Mouse (Mus musculus): ENCODE measurements around the gene Myd88. TPM values are rescaled to one million over a fixed set of nuclear protein-coding genes. Genes with fewer than 3 reads are reported as not detected.

Myd88 gene
- polyA plus RNA-seq, 1 experiment: 16.0 TPM

DNA sequence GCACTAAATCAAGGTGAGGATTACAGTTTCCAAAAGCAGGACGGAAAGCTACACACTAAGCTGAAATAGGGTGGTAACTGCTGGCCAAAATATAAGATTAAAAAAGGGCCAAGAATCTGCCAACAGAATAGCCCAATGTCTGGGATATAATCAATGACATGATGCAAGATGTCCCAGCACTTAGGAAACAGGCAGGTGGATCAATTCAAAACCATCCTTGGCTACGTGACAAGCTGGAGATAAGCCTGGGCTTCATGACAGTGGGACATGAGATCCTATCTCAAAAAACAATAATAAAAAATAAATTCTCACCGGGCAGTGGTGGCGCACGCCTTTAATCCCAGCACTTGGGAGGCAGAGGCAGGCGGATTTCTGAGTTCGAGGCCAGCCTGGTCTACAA, 35.3 kb downstream of the Myd88 start:
- Histone ChIP-seq H3K36me3 (ENCODE audit: control insufficient read depth, insufficient read depth) (peaks cover 12% of the 10 kb centered on the region), H3K4me3 (no peak overlapping the region), H3K79me2 (ENCODE audit: control insufficient read depth, insufficient read depth) (peaks cover 32% of the 10 kb centered on the region), H3K4me2 (ENCODE audit: low read depth) (no peak overlapping the region), H3ac (ENCODE audit: control insufficient read depth, insufficient read length) (no peak overlapping the region), H3K27me3 (ENCODE audit: control insufficient read depth, insufficient read depth, insufficient read length) (no peaks in the 10 kb centered on the region)
- no peak for TF ChIP-seq REST (IDR thresholded peaks at IDR 0.05; ENCODE audit: insufficient read depth, insufficient read length)
- no peak for TF ChIP-seq MYOG (IDR thresholded peaks at IDR 0.05; ENCODE audit: control insufficient read depth in 1 of 3, insufficient read depth in 1 of 3, insufficient read length in 2 of 3, low read depth in 2 of 3)
- no peak for TF ChIP-seq MYOD1 (IDR thresholded peaks at IDR 0.05; ENCODE audit: control insufficient read depth in 1 of 3, insufficient read length in 2 of 3, low read depth in 2 of 3)
- no peak for TF ChIP-seq USF1 (IDR thresholded peaks at IDR 0.05; ENCODE audit: low read depth)
- no peak for TF ChIP-seq SRF (IDR thresholded peaks at IDR 0.05; ENCODE audit: control insufficient read depth, insufficient read length, low read depth)
- no peak for TF ChIP-seq POLR2A (IDR thresholded peaks at IDR 0.05; ENCODE audit: insufficient read length, low read depth)
- no peak for TF ChIP-seq CEBPB (IDR thresholded peaks at IDR 0.05; ENCODE audit: insufficient read depth, poor library complexity, severe bottlenecking)
- no peak for TF ChIP-seq POLR2AphosphoS2 (IDR thresholded peaks at IDR 0.05; ENCODE audit: insufficient read length, low read depth)
- no peak for TF ChIP-seq MAX (IDR thresholded peaks at IDR 0.05; ENCODE audit: low read depth)
- no peak for TF ChIP-seq TCF3 (IDR thresholded peaks at IDR 0.05; ENCODE audit: insufficient read length, low read depth)
- TF ChIP-seq E2F4 (IDR thresholded peaks at IDR 0.05; ENCODE audit: insufficient read depth): no peak
- no peak for TF ChIP-seq TCF12 (IDR thresholded peaks at IDR 0.05; ENCODE audit: insufficient read depth, poor library complexity, severe bottlenecking)

- H3K4me3 ChIP-seq: no peak overlapping the region
- TF ChIP-seq USF1 (IDR thresholded peaks at IDR 0.05; ENCODE audit: low read depth) (no peak), MYOG (IDR thresholded peaks at IDR 0.05; ENCODE audit: control insufficient read depth in 1 of 3, insufficient read depth in 1 of 3, insufficient read length in 2 of 3, low read depth in 2 of 3) (no peak), POLR2AphosphoS2 (IDR thresholded peaks at IDR 0.05; ENCODE audit: insufficient read length, low read depth) (no peak), MYOD1 (IDR thresholded peaks at IDR 0.05; ENCODE audit: control insufficient read depth in 1 of 3, insufficient read length in 2 of 3, low read depth in 2 of 3) (no peak), POLR2A (IDR thresholded peaks at IDR 0.05; ENCODE audit: insufficient read length, low read depth) (no peak), TCF12 (IDR thresholded peaks at IDR 0.05; ENCODE audit: insufficient read depth, poor library complexity, severe bottlenecking) (no peak), SRF (IDR thresholded peaks at IDR 0.05; ENCODE audit: control insufficient read depth, insufficient read length, low read depth) (no peak), E2F4 (IDR thresholded peaks at IDR 0.05; ENCODE audit: insufficient read depth) (no peak), MAX (IDR thresholded peaks at IDR 0.05; ENCODE audit: low read depth) (no peak), REST (IDR thresholded peaks at IDR 0.05; ENCODE audit: insufficient read depth, insufficient read length) (no peak), TCF3 (IDR thresholded peaks at IDR 0.05; ENCODE audit: insufficient read length, low read depth) (no peak), CEBPB (IDR thresholded peaks at IDR 0.05; ENCODE audit: insufficient read depth, poor library complexity, severe bottlenecking) (no peak)
- no peak overlapping the region for H3K4me2 ChIP-seq (ENCODE audit: low read depth)
- H3K36me3 ChIP-seq (ENCODE audit: control insufficient read depth, insufficient read depth): peaks cover 9% of the 10 kb centered on the region
- no peaks in the 10 kb centered on the region for H3K27me3 ChIP-seq (ENCODE audit: control insufficient read depth, insufficient read depth, insufficient read length)
- H3ac ChIP-seq (ENCODE audit: control insufficient read depth, insufficient read length): no peak overlapping the region
- H3K79me2 ChIP-seq (ENCODE audit: control insufficient read depth, insufficient read depth): no peaks in the 10 kb centered on the region
Measured at GRCm38 (mm10) chr9:119298563-119298962, 42.6 kb downstream of the Myd88 start.

GRCm38 (mm10) chr9:119297696-119298095, 43.5 kb downstream of the Myd88 start:
- no peak for TF ChIP-seq CEBPB (IDR thresholded peaks at IDR 0.05; ENCODE audit: insufficient read depth, poor library complexity, severe bottlenecking)
- no peak for TF ChIP-seq SRF (IDR thresholded peaks at IDR 0.05; ENCODE audit: control insufficient read depth, insufficient read length, low read depth)
- TF ChIP-seq USF1 (IDR thresholded peaks at IDR 0.05; ENCODE audit: low read depth): no peak
- no peak for TF ChIP-seq MYOG (IDR thresholded peaks at IDR 0.05; ENCODE audit: control insufficient read depth in 1 of 3, insufficient read depth in 1 of 3, insufficient read length in 2 of 3, low read depth in 2 of 3)
- no peak for TF ChIP-seq TCF12 (IDR thresholded peaks at IDR 0.05; ENCODE audit: insufficient read depth, poor library complexity, severe bottlenecking)
- TF ChIP-seq MYOD1 (IDR thresholded peaks at IDR 0.05; ENCODE audit: control insufficient read depth in 1 of 3, insufficient read length in 2 of 3, low read depth in 2 of 3): no peak
- Histone ChIP-seq H3K4me3 (no peak overlapping the region), H3K36me3 (ENCODE audit: control insufficient read depth, insufficient read depth) (peaks cover 4% of the 10 kb centered on the region)

GRCm38 (mm10) chr9:119290791-119291190, 50.4 kb downstream of the Myd88 start:
- Histone ChIP-seq H3K4me2 (ENCODE audit: low read depth) (no peak overlapping the region), H3ac (ENCODE audit: control insufficient read depth, insufficient read length) (no peak overlapping the region), H3K79me2 (ENCODE audit: control insufficient read depth, insufficient read depth) (no peaks in the 10 kb centered on the region), H3K36me3 (ENCODE audit: control insufficient read depth, insufficient read depth) (peaks cover 12% of the 10 kb centered on the region), H3K27me3 (ENCODE audit: control insufficient read depth, insufficient read depth, insufficient read length) (no peaks in the 10 kb centered on the region), H3K4me3 (no peak overlapping the region)
- TF ChIP-seq TCF3 (IDR thresholded peaks at IDR 0.05; ENCODE audit: insufficient read length, low read depth) (no peak), POLR2A (IDR thresholded peaks at IDR 0.05; ENCODE audit: insufficient read length, low read depth) (no peak), REST (IDR thresholded peaks at IDR 0.05; ENCODE audit: insufficient read depth, insufficient read length) (no peak), USF1 (IDR thresholded peaks at IDR 0.05; ENCODE audit: low read depth) (no peak)

More at GRCm38 (mm10) chr9:119297696-119298095, 43.5 kb downstream of the Myd88 start:
- no peaks in the 10 kb centered on the region for H3K27me3 ChIP-seq (ENCODE audit: control insufficient read depth, insufficient read depth, insufficient read length)
- no peaks in the 10 kb centered on the region for H3K79me2 ChIP-seq (ENCODE audit: control insufficient read depth, insufficient read depth)
- H3ac ChIP-seq (ENCODE audit: control insufficient read depth, insufficient read length): no peak overlapping the region
- H3K4me2 ChIP-seq (ENCODE audit: low read depth): no peak overlapping the region

Other genes starting within 250 kb of the Myd88 start
- gene Plcd1, start 247.9 kb downstream of the Myd88 start, polyA plus RNA-seq (2012; fragmentation: generic; extraction: Trizol): 9.9 TPM
- gene Dlec1, start 238.9 kb downstream of the Myd88 start, polyA plus RNA-seq (2012; fragmentation: generic; extraction: Trizol): 0.07 TPM
- gene Acaa1b, start 184.3 kb downstream of the Myd88 start, polyA plus RNA-seq (2012; fragmentation: generic; extraction: Trizol): 1.7 TPM
- gene Gm47289, start 182.2 kb downstream of the Myd88 start, polyA plus RNA-seq (2012; fragmentation: generic; extraction: Trizol): not detected
- gene Slc22a13, start 132.3 kb downstream of the Myd88 start, polyA plus RNA-seq (2012; fragmentation: generic; extraction: Trizol): not detected
- gene Oxsr1, start 19.0 kb downstream of the Myd88 start, polyA plus RNA-seq (2012; fragmentation: generic; extraction: Trizol): 13.5 TPM
- gene Acaa1a, start 1.7 kb downstream of the Myd88 start, polyA plus RNA-seq (2012; fragmentation: generic; extraction: Trizol): 61.7 TPM
- gene Xylb, start 16.0 kb upstream of the Myd88 start, polyA plus RNA-seq (2012; fragmentation: generic; extraction: Trizol): 1.7 TPM
- not detected for gene Slc22a14, start 24.1 kb upstream of the Myd88 start, polyA plus RNA-seq (2012; fragmentation: generic; extraction: Trizol)
- 1.8 TPM for gene Acvr2b, start 60.7 kb upstream of the Myd88 start, polyA plus RNA-seq (2012; fragmentation: generic; extraction: Trizol)
- 4.0 TPM for gene Exog, start 103.5 kb upstream of the Myd88 start, polyA plus RNA-seq (2012; fragmentation: generic; extraction: Trizol)
- gene Scn5a, start 237.6 kb upstream of the Myd88 start, polyA plus RNA-seq (2012; fragmentation: generic; extraction: Trizol): 30.6 TPM